Mouse (Mus musculus) heart, postnatal 25 days (tissue): Measurements from ENCODE around the gene Smoc2. TPM values are rescaled to one million over a fixed set of nuclear protein-coding genes. Genes with fewer than 3 reads are reported as not detected.

ENCODE experiments used
- DNase-seq: peaks from one replicate; pipeline ENCODE4 v3.0.0; 2022; ENCODE audit warnings: low spot score
- intact Hi-C: fragments of 180-260 bp; cut with DNase I; formaldehyde crosslinking; loops from one replicate; pipeline ENCODE4 v1.15.1; 2025
- total RNA-seq, 2 experiments: library from RNA; stranded (reverse); gene quantifications; 2 replicates each; pipeline ENCODE4 v1.2.3; 2021

Gene Smoc2
- total RNA-seq, 2 experiments from 2014 or later = 41.3 to 49.1 TPM

- intact Hi-C loops = no loop called here
- no peak for DNase-seq
Measured at GRCm38 (mm10) chr17:14340736-14341135, 61.4 kb downstream of the Smoc2 start.

GRCm38 (mm10) chr17:14342511-14342910 is 63.2 kb downstream of the Smoc2 start:
- intact Hi-C loops = no loop called here
- DNase-seq = no peak

GRCm38 (mm10) chr17:14343442-14343841 is 64.1 kb downstream of the Smoc2 start:
- intact Hi-C loops = no loop called here
- DNase-seq = no peak

GRCm38 (mm10) chr17:14345556-14345955 is 66.2 kb downstream of the Smoc2 start:
- intact Hi-C loops = no loop called here
- no peak for DNase-seq

GRCm38 (mm10) chr17:14346891-14347290 is 67.6 kb downstream of the Smoc2 start:
- DNase-seq = no peak
- intact Hi-C loops = no loop called here

- no peak for DNase-seq
- intact Hi-C loops = no loop called here
Measured at GRCm38 (mm10) chr17:14349086-14349814, 69.9 kb downstream of the Smoc2 start.

- DNase-seq = no peak
- intact Hi-C loops = no loop called here
Measured at GRCm38 (mm10) chr17:14353219-14354079, 74.1 kb downstream of the Smoc2 start.

GRCm38 (mm10) chr17:14361511-14361910 is 82.2 kb downstream of the Smoc2 start:
- intact Hi-C loops = no loop called here
- no peak for DNase-seq

GRCm38 (mm10) chr17:14370476-14370875 is 91.2 kb downstream of the Smoc2 start:
- intact Hi-C loops = no loop called here
- DNase-seq = no peak

GRCm38 (mm10) chr17:14371606-14372005 is 92.3 kb downstream of the Smoc2 start:
- intact Hi-C loops = no loop called here
- peak; percentile 20 for DNase-seq

GRCm38 (mm10) chr17:14372324-14373145 is 93.2 kb downstream of the Smoc2 start:
- intact Hi-C loops = no loop called here

GRCm38 (mm10) chr17:14378692-14379446 is 99.6 kb downstream of the Smoc2 start:
- intact Hi-C loops = no loop called here
- DNase-seq = no peak

More at GRCm38 (mm10) chr17:14372324-14373145, 93.2 kb downstream of the Smoc2 start:
- DNase-seq = no peak

GRCm38 (mm10) chr17:14379518-14379917 is 100.2 kb downstream of the Smoc2 start:
- DNase-seq = no peak
- intact Hi-C loops = no loop called here

GRCm38 (mm10) chr17:14379966-14380365 is 100.7 kb downstream of the Smoc2 start:
- DNase-seq = no peak
- intact Hi-C loops = loop anchor here (5.0 to 10.0 kb wide), 2 partner anchors 133 to 135 kb away; no protein-coding TSS in a partner anchor

- intact Hi-C loops = loop anchor here (5.0 to 10.0 kb wide), 2 partner anchors 133 to 134 kb away; no protein-coding TSS in a partner anchor
- DNase-seq = no peak
Measured at GRCm38 (mm10) chr17:14380526-14380925, 101.2 kb downstream of the Smoc2 start.

GRCm38 (mm10) chr17:14381482-14381881 is 102.2 kb downstream of the Smoc2 start:
- intact Hi-C loops = loop anchor here (5.0 to 10.0 kb wide), 2 partner anchors 133 to 134 kb away; no protein-coding TSS in a partner anchor
- no peak for DNase-seq

- DNase-seq = no peak
- intact Hi-C loops = loop anchor here (5.0 to 10.0 kb wide), 2 partner anchors 131 to 137 kb away; no protein-coding TSS in a partner anchor
Measured at GRCm38 (mm10) chr17:14383981-14384380, 104.7 kb downstream of the Smoc2 start.

GRCm38 (mm10) chr17:14384980-14385379 is 105.7 kb downstream of the Smoc2 start:
- intact Hi-C loops = loop anchor here (5.0 to 10.0 kb wide), 2 partner anchors 130 to 138 kb away; no protein-coding TSS in a partner anchor
- DNase-seq = no peak

- DNase-seq = no peak
- intact Hi-C loops = loop anchor here (10.0 kb wide), 1 partner anchor 128 kb away; no protein-coding TSS in a partner anchor
Measured at GRCm38 (mm10) chr17:14387261-14387660, 108.0 kb downstream of the Smoc2 start.
